Mouse (Mus musculus) heart, embryonic 12.5 days (tissue): ENCODE results near the gene Tmem39a. TPM values are rescaled to one million over a fixed set of nuclear protein-coding genes. Genes with fewer than 3 reads are reported as not detected.

ENCODE experiments used
- ATAC-seq: fragments of 200-750 bp; cut with Nextera tagmentation; 2 replicates; pipeline ENCODE4 v1.8.0; 2017; ENCODE audit warnings: moderate TSS enrichment, moderate library complexity; ENCODE audit not compliant: insufficient number of reproducible peaks, low FRiP score
- H3K27ac ChIP-seq: fragments of 300-500 bp; sonication (generic); 2 replicates; pipeline ENCODE4 v1.5.1; 2016; ENCODE audit warnings: mild to moderate bottlenecking, moderate library complexity; ENCODE audit not compliant: poor library complexity, severe bottlenecking
- H3K27me3 ChIP-seq: fragments of 300-500 bp; sonication (generic); replicated peaks from 2 replicates; pipeline ENCODE4 v1.6.1; 2016; ENCODE audit warnings: mild to moderate bottlenecking, moderate library complexity
- H3K36me3 ChIP-seq: fragments of 300-500 bp; sonication (generic); 2 replicates; pipeline ENCODE4 v1.6.1; 2016; ENCODE audit warnings: mild to moderate bottlenecking, moderate library complexity
- H3K4me1 ChIP-seq: fragments of 300-500 bp; sonication (generic); replicated peaks from 2 replicates; pipeline ENCODE4 v1.6.1; 2016; ENCODE audit warnings: mild to moderate bottlenecking
- H3K4me2 ChIP-seq: fragments of 300-500 bp; sonication (generic); 2 replicates; pipeline ENCODE4 v1.6.1; 2016; ENCODE audit warnings: mild to moderate bottlenecking, moderate library complexity
- H3K4me3 ChIP-seq: fragments of 300-500 bp; sonication (generic); 2 replicates; pipeline ENCODE4 v1.5.1; 2016; ENCODE audit warnings: mild to moderate bottlenecking
- H3K9ac ChIP-seq: fragments of 300-500 bp; sonication (generic); 2 replicates; pipeline ENCODE4 v1.6.1; 2016; ENCODE audit warnings: mild to moderate bottlenecking, moderate library complexity
- H3K9me3 ChIP-seq: fragments of 300-500 bp; sonication (generic); replicated peaks from 2 replicates; pipeline ENCODE4 v1.6.1; 2016; ENCODE audit warnings: mild to moderate bottlenecking, moderate library complexity
- WGBS: fragments of 180-500 bp; shearing (Covaris S2); methylation state at CpG from one replicate; pipeline ENCODE4 v1.1.7; 2016; 5-methylcytosine and 5-hydroxymethylcytosine counted together
- polyA plus RNA-seq: library from polyadenylated mRNA; unstranded; fragments of >200 nt; fragmentation: Nextera tagmentation; extraction: Ambion mirVana; gene quantifications from 2 replicates; pipeline ENCODE4 v1.2.1, GENCODE M21; 2016

Tmem39a gene
- polyA plus RNA-seq, 1 experiment from 2014 or later, result 74.5 TPM

- H3K27ac ChIP-seq, result peak overlapping the region; percentile 32; the same call in 1 of the 2 replicates
Measured at GRCm38 (mm10) chr16:38636682-38637081, 78.2 kb downstream of the Tmem39a start.

GRCm38 (mm10) chr16:38637085-38637484 lies 78.6 kb downstream of the Tmem39a start:
- H3K9ac ChIP-seq, result no peak overlapping the region
- ATAC-seq, result no peak
- H3K4me3 ChIP-seq, result no peak overlapping the region
- H3K9me3 ChIP-seq, result no peaks in the 10 kb centered on the region
- 65% methylated on average over 10 of the region's 10 CpGs for WGBS
- no peaks in the 10 kb centered on the region for H3K27me3 ChIP-seq
- H3K4me2 ChIP-seq, result no peak overlapping the region
- H3K27ac ChIP-seq, result peak overlapping the region; percentile 32; the same call in 1 of the 2 replicates
- peaks cover 56% of the 10 kb centered on the region for H3K36me3 ChIP-seq
- peaks cover 22% of the 10 kb centered on the region for H3K4me1 ChIP-seq

More at GRCm38 (mm10) chr16:38636682-38637081, 78.2 kb downstream of the Tmem39a start:
- no peak for ATAC-seq
- Histone ChIP-seq H3K4me2 (no peak overlapping the region), H3K27me3 (no peaks in the 10 kb centered on the region), H3K4me3 (no peak overlapping the region), H3K9me3 (no peaks in the 10 kb centered on the region), H3K9ac (no peak overlapping the region), H3K36me3 (peaks cover 57% of the 10 kb centered on the region), H3K4me1 (peaks cover 18% of the 10 kb centered on the region)
- 63% methylated on average over 9 of the region's 9 CpGs for WGBS

Other genes starting within 250 kb of the Tmem39a start
- 0.09 TPM in 1 of 2 replicates, not detected in the other for gene Maats1, start 216.6 kb upstream of the Tmem39a start, polyA plus RNA-seq
- gene Cox17, start 211.7 kb upstream of the Tmem39a start, polyA plus RNA-seq, result 301 and 307 TPM in 2 replicates
- 2.5 and 3.8 TPM in 2 replicates for gene Gm21987, start 211.7 kb upstream of the Tmem39a start, polyA plus RNA-seq
- 308 and 330 TPM in 2 replicates for gene Popdc2, start 196.5 kb upstream of the Tmem39a start, polyA plus RNA-seq
- gene Pla1a, start 125.6 kb upstream of the Tmem39a start, polyA plus RNA-seq, result 0.17 and 0.28 TPM in 2 replicates
- gene Adprh, start 106.0 kb upstream of the Tmem39a start, polyA plus RNA-seq, result 115 TPM in 2 replicates
- 0.60 and 0.73 TPM in 2 replicates for gene Cd80, start 103.1 kb upstream of the Tmem39a start, polyA plus RNA-seq
- 33.5 and 35.6 TPM in 2 replicates for gene Timmdc1, start 36.0 kb upstream of the Tmem39a start, polyA plus RNA-seq
- gene Poglut1, start 8.4 kb upstream of the Tmem39a start, polyA plus RNA-seq, result 40.5 and 42.0 TPM in 2 replicates
- gene Arhgap31, start 154.6 kb downstream of the Tmem39a start, polyA plus RNA-seq, result 43.1 and 47.7 TPM in 2 replicates
- gene B4galt4, start 183.6 kb downstream of the Tmem39a start, polyA plus RNA-seq, result 26.6 and 29.8 TPM in 2 replicates
- 21.2 and 21.4 TPM in 2 replicates for gene Upk1b, start 241.6 kb downstream of the Tmem39a start, polyA plus RNA-seq